Mouse (Mus musculus): Measurements from ENCODE around the gene Srd5a3.

GRCm38 (mm10) chr5:76152956-76153355 is 12.9 kb downstream of the Srd5a3 start:
- TF ChIP-seq CTCF (IDR thresholded peaks at IDR 0.05; ENCODE audit: extremely low read depth, insufficient read depth, insufficient read length, insufficient replicate concordance) = no peak
- no peak for TF ChIP-seq POLR2A (IDR thresholded peaks at IDR 0.05; ENCODE audit: low read depth, low read length)
